Mouse (Mus musculus): ENCODE data around the gene Mars.
"Not testable (repeated sequence)": the region's sequence is repeated elsewhere in the genome, so short reads cannot be mapped to it uniquely, and the experiment has no call there.

Mars gene

DNA sequence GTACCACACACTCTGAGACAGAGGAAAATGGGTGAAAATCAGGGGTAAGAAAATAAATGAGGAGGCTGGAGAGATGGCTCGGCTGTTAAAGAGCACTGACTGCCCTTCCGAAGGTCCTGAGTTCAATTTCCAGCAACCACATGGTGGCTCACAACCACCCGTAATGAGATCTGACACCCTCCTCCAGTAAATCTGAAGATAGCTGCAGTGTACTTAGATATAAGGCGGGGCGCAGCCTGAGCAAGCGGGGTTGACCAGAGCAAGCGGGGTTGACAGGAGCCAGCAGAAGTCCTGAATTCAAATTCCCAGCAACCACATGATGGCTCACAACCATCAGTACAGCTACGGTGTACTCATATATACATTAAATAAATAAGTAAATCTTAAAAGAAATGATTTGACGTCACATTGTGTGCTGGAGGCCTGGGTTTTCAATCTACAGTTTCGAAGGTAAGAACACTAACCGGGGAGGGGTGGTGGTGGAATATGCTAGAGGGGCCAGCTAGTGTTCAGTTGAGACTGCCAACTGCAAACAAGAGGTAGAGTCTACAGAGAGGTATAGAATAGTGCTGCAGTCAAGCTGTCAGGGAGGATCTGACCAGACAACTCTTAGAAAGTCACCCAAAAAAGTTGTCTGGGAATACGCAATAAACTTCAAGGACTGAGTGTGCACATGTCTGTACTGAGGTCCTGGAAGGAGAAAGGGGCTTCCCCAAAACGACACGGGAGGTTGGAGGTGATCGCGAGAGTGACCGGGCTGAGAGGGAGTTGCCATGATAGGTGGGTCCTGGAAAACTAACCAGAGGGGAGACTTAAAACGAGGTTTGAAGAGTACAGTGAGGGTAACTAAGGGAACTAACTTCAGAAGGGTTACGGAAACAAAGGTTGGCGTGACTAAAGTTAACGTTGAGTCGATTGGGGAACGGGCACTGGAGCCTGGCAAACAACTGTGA lies 787 bp downstream of the Mars start:
- no peak for DNase-seq

DNA sequence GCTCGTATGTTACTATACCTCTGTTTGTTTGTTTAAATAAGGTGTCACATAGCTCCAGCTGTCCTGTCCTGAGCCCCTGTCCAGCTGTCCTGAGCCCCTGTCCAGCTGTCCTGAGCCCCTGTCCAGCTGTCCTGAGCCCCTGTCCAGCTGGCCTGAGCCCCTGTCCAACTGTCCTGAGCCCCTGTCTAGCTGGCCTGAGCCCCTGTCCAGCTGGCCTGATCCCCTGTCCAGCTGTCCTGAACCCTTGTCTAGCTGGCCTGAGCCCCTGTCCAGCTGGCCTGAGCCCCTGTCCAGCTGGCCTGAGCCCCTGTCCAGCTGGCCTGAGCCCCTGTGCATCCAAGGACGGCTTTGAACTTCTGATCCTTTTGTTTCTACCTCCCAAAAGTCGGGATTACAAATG lies 2.4 kb downstream of the Mars start:
- not testable (repeated sequence) for DNase-seq

DNA sequence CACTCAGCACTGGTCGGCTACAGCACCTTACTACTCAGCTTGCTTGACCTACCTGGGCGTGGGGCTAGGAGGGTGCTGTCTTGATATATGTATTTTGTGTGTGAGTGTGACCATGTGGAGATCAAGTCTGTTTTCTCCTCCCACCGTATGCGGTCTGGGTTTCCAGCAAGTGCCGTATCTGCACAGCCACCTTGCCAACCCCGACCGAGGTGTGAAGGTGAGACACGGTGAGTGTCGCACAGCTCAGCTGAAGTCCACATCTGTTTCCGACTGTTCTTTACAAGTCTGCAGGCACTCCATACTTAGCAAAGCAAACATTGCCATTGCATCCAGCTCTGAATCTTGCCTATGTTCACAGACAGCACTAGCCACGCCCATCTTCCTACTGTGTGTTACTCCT lies 8.4 kb downstream of the Mars start:
- no peak for DNase-seq

DNA sequence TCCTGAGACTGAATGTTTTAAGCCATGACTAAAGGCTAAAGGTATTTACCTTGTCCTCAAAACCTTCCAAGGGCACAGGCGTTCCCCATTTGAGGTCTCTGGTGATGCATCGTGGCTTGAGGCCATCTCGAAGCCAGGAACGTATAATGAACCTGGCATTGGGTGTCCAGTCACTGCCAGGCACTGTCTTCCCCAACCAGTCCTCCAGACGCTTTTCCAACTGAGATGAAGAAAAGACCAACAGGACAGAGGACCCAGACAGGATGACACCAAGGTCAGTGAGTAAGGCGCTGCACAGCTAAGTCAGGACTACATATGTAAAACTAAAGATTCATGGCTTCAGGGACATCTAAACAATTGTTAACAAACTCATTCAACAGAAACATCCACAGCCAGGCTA lies 11.2 kb downstream of the Mars start:
- peak in 1 of 2 experiments; percentile 1 for DNase-seq

DNA sequence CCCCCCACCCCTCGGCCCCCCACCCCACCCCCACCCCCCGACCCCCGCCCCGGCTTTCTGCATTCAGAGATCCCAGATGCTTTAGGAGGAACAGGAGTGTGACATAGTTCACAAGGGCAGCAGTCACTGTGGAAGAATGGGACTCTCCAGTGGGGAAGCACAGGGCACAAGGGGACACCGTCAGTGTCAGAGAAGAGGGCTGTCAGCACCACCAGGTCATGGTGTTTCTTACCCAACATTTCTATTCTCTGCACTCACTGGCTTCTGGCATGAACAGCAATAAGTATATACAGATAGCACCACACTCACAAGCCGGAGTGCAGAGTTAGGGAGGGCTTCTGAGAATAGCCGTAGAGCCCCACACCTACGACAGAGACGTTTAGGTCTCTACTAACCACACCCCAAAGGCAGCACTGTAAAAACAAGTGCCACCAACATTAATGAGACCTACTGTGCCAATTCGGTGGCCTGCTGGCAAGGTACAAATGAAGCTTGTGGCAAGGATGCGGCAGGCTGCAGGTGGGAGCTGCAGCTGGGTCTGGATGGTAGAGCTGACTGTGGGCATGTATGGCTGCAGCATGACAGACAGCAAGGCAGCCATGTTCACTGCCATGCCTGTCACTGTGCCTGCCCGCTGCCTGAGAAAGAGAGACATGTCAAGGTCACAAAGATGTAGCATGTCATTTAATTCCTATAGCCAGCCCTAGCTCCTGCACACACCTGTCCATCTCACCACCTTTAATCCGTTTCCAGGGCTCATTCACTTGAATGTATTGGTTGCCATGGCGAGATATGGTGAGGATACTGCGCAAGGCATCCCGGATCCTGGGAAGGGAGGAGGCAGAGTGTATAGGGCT lies 14.3 kb downstream of the Mars start:
- DNase-seq, result peak in 1 of 2 experiments; percentile 2

DNA sequence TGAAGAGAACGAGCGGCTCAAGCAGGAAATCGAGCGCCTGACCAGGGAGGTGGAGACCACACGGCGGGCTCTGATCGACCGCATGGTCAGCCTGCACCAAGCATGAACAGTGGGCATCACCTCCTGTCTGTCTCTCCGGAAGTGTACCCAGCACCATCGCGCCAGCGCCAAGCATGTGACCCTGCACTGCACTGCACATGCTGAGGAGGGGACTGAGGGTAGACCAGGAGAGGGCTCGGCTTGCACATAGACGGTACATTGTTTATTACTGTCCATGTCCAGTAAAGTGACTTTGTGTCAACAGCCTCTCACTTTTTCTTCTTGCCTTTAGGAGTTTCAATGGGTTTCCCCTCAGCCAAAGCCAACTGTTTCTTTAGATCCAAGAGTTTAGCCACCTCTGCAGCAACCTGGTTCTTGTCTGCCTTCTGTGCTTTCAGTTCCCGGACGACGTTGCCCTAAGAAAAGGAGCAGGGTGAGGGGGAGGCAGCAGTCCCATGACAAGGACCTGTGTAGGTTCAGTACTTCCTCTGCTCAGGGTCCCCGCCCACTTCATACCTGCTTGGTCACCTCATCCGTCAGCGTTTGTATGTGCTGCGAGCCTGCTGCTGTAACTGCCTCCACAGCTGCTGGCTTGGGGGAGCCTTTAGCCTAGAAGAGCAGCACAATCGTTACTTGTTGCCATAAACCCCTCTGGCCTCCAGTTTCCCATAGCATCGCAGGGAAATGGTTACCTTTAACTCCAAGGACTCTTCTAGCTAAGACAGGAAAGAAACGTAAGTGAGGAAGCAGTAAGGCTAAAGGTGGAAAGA lies 15.4 kb downstream of the Mars start:
- DNase-seq, result peak in 1 of 2 experiments; percentile 11

DNA sequence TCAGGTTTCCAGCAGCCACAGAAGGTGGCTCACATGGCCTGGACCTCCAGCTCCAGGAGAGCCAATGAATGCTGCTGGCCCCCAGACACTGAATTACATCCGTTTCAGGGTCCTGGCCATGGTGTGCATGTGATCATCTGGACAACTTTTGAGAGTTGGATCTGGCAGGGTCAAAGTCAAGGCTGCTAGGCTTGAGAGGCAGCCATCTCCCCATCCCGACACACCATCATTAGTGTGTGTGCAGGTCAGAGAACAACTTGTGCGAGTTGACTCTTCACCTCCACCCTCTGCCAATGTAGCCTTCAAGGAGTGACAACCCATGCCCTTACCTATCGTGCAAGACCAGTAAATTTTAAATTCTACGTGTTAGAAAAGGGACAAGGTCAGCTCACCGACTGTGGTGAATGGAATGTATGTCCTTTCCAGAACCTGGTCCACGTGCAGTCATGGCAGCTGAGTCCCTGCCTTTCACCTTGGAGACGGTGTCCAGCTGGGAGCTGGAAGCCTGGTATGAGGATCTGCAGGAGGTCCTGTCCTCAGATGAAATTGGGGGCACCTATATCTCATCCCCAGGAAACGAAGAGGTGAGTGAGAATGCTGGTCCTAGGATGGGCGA lies 16.6 kb downstream of the Mars start:
- no peak for DNase-seq

DNA sequence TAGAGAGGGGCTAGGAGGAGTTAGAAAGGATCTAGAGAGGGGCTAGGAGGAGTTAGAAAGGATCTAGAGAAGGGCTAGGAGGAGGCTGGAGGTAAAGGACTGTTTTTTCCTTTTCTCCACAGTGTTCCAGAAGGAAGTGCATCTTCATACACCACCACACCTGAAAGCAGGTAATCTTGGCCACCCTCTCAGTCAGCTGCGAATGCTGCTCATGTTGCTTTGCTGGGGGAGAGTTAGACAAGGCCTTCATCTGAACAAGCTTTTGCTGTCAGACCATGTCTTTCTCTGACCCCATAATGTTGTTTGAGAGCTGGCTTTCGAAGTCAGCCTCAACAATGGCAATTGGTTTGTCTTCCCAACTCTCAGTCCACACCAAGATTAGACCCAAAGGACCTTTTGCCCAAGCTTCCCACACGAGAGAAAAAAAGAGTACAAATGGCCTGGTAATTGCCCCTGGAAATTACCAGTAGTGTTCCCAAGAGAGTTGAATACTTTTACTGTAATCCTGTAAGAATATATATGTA lies 17.9 kb downstream of the Mars start:
- DNase-seq, result no peak

DNA sequence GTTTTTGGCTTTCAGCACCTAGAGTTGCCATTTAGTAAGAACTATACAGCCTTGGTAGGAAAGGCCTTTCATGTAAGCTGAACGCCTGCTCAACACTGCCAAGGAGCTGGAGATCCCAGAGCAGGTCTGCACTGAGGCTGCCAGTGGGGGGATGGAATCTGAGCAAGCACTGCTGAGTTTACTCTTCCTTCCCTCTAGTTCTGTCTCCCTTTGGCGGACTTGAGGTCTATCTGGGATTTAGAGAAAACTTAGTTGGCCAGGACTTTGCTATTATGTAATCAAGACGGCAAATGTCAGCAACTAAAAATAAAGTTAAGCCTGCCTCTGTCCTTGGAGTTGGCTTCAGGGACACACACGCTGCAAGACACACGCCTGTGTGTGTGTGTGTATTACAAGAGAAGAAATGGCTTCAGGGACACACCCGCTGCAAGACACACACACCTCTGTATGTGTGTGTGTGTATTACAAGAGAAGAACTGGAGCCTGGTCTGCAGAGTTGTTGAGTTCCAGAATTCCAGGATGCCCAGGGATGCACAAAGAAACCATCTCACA lies 18.5 kb downstream of the Mars start:
- DNase-seq, result no peak

DNA sequence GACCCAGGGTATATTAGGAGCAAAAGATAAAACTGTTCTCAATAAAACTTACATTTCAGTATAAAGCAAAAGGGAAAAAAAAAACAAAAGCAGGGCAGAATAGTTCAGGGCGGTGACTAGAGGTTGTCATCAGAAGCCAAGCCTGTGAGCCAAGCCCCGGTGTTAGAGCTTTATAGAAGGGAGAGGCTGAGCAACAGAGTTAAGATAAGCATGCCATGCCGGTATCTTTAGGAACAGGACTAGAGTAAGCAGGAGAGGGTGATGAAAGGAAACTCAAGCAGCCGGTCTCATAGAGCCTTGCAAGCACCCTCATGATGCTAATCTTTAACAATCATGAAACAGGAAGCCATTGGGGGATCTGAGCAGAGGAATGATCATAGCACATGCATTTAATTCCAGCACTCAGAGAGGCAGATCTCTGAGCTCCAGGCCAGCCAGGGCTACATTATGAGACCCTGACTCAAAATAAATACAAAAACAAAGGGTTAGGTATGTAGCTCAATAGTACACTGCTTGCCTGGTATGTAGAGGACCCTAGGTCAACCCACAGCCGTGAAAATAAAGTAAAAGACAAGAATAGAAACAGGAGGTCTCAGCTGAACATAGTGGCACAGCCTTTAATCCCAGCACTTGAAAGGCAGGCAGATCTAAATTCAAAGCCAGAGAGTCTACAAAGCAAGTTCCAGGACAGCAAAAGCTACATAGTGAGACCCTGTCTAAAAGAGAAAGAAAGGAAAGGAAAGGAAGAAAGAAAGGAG lies 19.5 kb downstream of the Mars start:
- DNase-seq, result no peak

DNA sequence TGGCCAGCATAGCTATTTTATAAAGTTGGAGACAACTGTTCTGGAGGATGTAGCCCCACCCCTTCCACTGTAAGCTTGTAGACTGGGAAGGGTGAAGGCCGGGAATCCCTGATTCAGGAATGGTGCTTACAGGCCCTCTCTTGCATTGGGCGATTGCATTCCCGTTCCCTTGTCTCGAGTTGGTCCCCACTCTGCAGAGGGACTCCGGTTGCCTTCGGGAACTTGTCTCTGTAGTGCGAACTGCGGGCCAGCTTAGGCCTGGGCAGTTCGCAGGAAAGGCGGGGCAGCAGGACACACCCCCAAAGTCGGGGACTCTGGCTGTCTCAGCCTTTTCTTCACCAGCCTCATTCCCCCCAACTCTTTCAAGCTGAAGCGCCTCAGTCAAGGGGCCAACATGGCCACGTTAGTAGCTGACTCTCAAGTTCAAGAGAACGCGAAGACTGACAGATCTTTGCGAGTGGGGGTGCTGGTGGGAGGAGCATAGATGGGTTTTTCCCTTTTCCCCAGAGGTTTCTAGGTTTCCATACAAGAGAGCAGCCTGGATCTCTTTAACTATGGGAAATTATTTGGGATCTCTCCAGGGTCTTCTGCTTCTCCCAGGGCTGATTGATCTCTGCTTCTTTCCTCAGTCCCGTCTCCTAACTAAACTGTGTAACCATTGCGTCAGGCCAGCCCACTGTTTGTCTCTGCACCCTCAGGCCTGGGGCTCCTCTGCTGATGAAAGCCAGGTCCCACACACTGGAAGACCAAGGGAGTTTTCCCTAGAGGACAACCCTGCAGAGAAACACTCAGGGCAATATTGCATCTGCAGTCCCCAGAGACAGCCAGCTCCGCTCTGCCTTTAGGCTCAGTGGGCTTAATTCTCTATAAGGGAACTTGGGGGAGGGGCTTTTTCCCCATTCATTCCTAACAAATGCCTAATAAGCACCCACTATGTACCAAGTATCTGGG lies 20.4 kb downstream of the Mars start:
- peak in 1 of 2 experiments; percentile 69 for DNase-seq

DNA sequence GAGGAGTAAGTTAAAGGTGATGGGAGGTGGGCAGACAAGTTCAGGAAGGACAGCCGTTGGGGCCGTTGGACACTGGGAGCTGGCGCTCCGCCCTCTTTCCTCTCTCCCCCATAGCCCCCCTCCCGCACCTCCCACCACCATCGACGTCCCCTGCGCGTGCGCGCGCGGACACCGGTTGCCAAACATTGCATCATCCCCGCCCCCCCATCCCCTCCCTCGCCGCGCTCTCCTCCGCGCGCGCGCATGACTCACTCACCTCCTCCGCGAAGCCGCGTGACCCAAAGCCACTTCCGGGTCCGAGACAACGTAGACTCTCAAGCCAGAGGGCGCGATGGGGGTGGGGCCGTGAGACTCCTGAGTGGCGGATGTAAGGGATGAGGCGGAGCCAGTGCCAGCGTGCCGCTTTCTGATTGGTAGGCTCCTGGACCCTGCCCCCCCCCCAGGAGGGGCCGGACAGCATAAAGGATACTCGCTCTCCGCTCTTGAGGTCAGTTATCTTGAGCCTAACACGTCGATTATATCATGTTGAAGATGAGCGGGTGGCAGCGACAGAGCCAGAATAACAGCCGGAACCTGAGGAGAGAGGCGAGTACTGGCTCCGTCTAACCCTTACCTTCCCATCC lies 21.2 kb downstream of the Mars start:
- peak; percentile 100 for DNase-seq

DNA sequence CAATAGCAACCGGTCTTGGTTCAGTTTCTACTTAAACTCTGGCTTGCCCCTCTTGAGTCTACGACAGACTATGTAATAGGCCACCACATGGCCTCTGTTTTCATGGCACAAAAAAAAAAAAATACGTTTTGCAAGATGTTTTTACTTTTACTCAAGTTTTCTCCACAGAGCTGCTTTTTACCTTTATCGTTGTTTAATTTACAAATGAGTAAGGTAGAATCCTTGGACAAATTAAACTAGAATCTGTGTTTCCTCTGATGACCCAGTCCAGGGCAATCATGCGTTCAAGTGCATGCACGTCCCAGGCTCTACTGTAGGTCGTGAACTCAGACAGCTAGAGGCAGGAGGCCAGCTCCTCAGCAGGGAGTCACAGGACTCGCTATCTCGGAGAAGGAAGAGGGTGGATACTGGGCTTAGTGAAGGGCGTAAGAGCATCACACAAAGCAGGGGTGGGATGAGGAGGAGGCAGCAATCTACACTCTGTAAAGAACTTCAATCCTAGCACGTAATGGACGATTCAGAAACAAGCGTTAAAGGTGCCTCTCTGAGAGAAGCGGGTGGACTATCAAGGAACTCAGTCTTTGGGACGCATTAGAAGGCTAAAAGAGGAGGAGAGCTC lies 21.9 kb downstream of the Mars start:
- peak; percentile 84 to 92 for DNase-seq

DNA sequence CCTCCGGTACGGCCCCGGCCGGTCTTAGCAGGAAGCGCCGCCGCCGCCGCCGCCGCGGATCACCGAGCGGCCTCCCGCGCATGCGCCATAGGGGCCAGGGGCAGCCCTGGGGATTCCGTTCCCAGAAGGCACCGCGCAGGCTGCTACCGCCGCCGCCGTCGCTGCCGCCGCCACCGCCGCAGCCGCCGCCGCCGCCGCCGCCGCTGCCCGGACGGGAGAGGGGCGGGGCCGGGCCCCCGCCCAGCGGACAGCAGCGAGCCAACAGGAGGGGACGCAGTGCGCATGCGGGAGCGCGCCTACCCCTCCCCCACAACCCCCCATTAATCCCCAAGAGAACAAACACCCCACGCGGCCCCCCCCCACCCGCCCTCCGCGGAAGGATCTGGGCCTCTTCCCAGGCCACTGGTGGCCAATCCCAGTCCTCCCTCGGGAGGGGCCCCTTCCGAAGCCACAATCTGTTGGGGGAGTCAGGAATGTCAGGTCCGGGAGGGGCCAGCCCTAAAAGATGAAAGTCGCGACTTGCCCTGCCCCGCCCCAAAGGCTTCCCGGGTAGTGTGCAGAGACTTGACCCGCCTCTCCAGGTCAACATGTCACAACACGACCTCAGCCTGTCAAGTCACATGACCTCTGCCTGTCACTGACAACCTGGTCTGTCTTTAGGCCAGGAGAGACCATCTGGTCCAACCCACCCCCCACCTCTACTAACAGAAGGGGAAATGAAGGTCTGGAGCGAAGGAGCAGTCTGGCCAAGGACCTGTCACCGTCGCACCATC lies 22.6 kb downstream of the Mars start, which contains the start of gene Mbd6:
TSS of gene Mbd6 (minus strand) at position 219 of the 773 bp plus-strand sequence.
- DNase-seq, result peak; percentile 93 to 94

DNA sequence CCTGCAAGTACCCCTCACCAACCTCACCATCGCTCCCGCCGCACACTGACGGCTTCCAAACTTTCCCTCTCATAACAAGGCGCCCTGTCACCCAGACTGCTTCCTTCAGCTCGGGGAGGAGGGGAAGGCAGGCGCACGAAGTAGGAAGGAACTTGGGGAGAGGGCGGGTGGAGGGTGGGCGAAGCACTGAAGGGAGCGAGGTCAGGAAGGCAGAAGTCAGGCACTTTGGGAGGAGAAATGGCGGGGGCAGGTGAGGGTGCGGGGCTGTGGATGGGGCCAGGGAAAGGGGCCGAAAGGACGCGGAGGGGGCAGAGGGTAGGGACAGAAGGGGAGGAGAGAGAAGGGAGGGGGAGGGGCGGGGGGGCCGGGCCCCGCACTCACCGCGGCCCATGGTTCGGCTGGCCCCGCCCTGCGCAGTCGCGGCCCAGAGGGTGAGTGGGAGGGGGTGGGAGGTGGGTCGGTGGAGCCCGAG lies 23.2 kb downstream of the Mars start:
- no peak for DNase-seq

DNA sequence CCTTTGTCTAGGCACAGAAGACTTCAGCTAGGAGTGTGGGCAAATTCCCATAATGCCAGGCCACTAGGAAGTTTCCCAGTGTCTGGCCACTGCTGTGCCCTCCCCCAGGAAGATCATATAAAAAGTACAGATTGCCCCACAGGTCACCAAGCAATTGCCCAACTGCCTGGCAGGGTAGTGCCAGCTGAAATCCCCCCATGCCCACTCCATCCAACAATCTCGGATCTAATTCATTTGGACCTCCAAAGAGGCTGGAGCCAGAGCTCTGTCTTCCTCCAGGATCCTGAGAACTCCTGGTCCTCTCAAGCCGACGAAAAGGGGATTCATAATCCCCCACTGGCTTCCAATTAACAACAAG lies 23.7 kb downstream of the Mars start:
- DNase-seq, result no peak

DNA sequence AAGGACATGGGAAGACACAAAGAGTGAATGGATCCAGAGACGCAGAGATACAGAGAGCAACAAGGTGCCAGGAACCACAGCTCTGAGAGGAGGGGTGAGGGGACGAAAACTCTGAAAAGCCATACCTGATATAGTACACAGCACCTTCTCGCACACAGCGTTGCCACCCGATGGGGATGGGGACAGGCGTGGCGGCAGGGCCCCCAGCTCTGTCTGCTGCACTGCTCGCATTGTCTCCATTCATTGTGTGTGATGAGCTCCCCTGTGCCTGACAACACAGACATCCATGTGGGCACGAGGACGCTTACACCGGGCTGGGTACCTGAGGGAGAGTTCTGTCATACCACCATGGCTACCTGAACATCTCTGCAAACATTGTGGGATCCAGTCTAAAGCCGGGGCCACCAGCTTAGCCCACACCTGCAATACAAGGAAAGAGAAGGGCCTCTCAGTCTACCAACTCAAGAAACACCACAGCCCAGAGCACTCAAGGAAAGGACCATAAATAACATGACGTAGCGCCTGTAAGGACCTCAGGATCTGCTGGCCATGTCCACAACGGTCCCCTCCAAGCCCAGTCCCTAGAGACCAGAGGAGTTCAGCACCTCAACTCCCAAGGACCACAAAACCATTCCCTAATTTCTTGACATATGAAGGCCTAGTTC lies 24.2 kb downstream of the Mars start:
- DNase-seq, result peak in 1 of 2 experiments; percentile 36
